Mouse (Mus musculus) mature B cell (primary cell): ENCODE data around the gene Unc93b1.

Experiments used
- in situ Hi-C: fragments of 300-500 bp; cut with MboI; formaldehyde crosslinking; loops from 2 replicates; pipeline ENCODE4 v1.14.3; 2019

The Unc93b1 gene

DNA sequence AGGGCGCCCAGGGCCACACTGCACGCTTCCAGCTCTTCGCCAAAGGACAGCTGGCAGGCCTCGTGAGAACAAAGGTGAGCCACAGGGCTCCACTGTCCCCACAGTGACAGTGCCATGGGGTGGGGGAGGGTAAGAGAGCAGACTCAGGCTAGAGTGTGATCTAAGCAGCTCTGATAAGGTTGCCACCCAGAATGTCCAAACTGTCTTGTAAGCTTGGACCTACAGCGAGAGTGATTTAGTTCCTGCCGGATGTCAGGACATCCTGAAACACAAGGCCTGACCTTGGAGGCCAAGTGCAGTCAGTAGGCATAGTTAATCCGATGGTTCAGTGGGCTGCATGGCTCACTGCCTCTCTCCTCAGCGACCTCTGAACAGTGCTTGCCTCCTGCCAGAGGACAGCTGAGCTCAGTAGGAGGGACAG is 50.3 kb downstream of the Unc93b1 start:
- in situ Hi-C loops = no loop called here

DNA sequence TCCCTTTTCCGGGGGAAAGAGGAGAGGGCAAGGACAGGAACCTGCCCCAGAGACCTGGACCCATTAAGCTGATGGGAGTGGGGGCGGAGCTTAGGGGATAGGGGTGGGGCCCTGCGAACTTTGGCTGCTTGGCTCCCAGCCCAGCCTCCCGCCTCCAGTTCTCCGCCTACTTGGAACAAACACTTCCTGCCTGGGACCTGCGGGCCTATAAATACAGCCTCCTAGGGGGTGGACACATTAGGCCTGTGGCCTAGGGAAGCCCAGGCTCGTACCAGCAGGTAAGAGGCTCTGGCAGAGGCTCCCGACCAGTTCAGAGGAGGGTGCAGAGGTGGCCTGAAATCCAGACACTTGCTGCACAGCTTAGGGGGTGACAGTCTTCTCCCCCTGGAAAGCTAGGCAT is 51.3 kb downstream of the Unc93b1 start, which contains the start of gene Acy3:
Acy3 (plus strand) TSS at position 237 of the 400 bp plus-strand sequence.
- in situ Hi-C loops = no loop called here

DNA sequence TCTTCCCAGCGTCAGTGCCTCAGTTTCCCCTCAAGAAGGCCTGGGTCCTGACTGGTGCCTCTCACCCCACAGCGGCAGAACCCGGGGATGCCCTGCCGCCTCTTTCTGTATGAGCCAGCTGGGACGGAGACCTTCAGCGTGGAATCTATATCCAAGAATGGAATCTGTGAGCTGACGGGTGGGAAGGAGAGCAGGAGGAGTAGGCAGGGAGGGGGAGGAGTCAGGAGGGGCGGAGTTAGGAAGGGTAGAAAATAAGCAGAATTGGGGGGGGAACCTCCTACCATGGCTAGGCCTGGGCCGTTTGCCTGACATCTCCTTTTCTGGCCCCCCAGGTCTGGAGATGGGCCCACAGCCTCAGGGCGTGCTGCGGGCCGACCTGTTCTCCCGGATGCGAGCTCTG is 53.1 kb downstream of the Unc93b1 start:
- in situ Hi-C loops = no loop called here

DNA sequence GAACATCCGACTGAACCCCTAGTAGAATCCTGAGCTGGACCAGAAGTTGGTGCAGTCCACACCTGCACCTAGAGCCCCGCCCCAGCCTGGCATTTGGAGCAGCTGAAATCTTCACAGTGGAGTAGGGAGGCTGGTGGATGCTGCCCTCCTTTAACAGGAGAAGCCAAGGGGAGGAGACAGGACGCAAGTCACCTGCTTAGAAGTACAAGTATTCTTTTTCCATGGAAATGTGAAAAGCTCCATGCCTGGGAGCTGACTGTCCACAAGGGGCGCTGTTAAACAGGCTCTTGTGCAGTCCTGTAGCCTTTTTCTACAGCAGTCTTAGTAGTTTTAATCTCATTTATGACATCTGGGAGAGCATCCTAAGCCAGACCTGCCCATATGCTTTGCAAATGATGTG is 53.8 kb downstream of the Unc93b1 start:
- in situ Hi-C loops = no loop called here

DNA sequence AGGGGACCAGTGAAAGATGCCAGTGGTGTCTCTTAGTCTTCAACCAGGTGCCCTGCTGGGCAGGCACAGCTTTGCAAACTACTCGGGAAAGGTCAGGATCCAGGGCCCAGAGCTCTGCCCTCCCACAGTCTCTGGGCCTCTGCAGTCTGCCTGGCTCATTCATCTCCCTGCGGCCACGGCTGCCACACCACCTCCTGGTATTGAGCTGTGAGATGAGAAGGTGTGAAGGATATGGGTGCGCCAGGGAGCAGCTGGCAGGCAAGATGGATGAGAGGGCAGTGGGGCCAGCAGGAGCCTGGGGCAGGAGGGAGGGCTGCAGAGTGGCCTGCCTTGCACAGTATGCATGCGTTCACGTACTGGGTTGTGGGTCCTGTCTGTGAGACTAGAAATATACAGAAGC is 55.8 kb downstream of the Unc93b1 start:
- in situ Hi-C loops = no loop called here

DNA sequence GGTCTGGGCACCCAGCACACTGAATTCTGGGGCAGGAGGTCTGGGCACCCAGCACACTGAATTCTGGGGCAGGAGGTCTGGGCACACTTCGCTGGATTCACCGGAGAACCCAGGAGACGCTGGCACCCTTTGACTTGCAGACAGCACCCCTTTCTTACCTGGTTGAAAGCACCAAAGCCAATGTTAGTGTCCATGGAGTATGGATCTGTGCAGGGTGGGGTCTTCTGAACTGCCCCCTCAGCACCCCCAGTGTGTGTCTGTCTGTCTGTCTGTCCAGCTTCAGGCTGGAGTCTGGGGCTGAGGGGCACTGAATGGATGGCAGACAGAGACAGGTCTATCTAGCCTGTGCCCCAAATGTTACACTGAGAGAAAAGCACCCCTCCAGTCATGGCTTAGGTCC is 56.6 kb downstream of the Unc93b1 start:
- in situ Hi-C loops = no loop called here

DNA sequence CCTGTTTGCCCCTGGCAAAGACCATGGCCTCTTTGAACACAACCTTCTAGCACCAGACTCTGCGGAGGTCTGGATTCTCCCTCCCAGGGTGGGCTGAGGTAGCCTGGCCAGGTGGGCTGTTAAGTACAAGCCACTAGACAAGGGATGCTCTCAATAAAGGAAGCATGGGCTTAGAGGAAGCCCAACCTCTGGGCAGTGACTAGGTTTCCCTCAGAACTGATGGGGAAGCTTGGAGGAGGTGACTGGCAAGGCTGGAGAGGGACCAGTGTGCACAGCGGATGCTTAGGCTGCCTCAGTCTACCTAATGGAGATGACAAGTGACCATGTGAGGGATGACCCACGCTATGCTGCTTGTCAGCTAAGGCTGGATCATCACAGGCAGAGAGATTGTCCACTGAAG is 57.0 kb downstream of the Unc93b1 start:
- in situ Hi-C loops = no loop called here

DNA sequence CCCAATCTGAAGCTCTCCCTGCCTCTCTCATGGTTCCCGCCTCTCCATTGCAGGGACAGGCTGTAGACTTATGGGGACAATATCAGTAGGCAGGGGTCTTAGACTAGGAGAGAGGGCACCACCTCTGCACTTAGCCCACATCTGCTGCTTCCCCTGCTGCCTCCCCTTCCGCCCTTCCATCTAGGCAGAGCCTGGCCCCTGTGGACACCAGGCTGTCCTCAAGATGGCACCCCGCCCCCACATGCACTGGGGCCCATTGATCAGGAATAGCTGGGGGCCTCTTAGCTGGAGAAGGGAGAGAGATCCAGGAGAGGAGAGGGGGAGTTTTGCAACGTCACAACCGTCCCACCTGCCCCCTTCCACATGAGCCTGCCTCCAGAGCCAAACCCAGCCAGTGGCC is 57.4 kb downstream of the Unc93b1 start, which contains the start of gene Tbx10:
Tbx10 (plus strand) TSS at position 337 of the 400 bp plus-strand sequence.
- in situ Hi-C loops = no loop called here

DNA sequence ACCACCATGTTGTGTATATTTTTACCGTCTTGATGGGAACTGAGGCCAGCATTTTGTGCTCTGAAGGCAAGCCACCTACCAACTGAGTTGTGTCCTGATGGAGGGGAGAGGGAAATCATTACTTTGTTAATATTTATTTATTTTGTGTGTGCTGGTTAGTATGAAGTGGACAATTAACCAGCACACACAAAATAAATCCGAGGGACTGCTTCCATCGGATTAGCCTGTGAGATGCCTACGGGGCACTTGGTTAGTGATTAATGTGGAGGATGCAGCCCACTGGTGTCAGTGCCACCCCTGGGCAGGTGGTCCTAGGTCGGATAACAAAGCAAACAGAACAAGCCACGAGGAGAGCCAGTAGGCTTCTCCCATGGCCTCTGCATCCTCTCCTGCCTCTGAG is 59.9 kb downstream of the Unc93b1 start:
- in situ Hi-C loops = no loop called here

DNA sequence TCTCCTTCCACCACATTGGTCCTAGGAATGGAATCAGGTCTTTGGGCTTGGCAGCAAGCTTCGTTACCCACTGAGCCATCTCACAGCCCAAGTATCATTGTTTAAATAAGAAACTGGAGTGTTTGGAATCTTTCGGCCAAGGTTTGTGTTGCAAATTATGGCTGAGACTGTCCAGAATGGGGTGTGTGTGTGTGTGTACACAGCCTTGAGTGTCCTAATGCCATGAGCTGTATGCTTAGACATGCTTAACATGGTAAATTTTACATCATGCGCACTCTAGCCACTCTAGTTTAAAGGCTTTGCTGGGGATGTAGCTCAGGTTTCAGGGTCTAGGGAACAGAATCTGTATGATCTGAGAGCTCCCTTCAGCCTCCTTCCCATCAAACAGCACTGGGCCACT is 60.5 kb downstream of the Unc93b1 start:
- in situ Hi-C loops = no loop called here

DNA sequence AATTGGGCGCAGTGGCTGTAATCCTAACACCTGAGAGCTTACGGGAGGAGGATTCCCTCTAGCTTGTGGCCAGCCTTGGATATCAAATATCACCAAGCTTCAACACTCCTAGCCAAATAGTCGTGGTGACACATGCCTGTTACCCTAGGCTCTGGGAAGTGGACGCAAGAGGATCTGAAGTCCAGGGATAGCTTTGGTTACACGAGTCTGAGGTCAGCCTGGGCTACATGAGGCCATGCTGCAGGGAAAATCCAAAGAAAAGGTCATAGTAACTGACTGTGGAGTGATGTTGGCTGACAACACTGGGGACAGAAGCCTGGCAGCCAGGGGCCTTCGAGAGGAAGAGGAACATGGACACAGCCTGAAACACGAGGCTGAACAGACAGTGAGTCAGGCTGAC is 61.1 kb downstream of the Unc93b1 start:
- in situ Hi-C loops = no loop called here

DNA sequence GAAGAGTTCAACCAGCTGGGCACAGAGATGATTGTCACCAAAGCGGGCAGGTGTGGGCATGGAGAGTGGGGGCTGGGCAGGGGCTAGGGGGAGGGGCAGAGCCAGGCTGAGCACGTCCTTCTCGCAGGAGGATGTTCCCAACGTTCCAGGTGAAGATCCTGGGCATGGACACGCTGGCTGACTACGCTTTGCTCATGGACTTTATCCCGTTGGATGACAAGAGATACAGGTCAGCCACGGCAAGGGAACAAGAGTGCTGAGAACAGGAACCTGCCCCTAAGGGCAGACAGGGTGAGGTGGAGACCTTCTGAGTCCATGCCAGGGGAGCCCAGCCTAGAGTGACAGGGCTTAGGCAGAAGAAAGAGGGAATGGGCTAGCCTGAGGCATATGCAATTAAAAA is 61.8 kb downstream of the Unc93b1 start:
- in situ Hi-C loops = no loop called here

DNA sequence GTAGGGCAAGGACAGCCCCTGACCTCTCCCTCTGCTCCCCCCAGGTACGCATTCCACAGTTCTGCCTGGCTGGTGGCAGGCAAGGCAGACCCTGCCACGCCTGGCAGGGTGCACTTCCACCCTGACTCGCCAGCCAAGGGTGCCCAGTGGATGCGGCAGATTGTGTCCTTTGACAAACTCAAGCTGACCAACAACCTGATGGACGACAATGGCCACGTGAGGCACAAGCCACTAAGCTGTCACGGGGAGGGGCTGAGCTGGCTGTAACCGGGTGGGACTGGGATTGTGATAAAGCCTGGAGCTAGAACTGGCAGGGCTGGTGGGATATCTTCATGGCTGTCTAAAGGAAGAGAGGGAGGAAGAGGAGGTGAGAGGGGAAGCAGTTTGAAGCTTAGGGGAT is 62.2 kb downstream of the Unc93b1 start:
- in situ Hi-C loops = no loop called here

DNA sequence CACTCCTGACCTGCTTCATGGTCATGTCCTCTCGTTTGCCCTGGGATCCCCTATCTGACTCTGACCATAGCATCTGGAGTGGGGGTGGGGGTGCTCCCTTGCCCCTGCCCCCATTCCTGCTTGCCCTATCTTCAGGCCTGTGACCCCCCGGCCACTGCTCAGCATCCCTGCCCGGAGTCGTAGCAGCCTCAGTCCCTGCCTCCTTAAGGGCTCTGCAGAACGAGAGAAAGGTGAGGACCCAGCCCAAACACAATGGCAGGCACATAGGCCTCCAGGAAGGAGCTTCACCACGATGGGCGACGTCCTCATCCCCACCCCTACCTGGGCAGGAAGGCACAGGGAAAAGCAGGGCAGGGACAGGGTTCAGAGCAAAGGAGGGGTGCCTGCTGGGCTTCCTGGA is 63.3 kb downstream of the Unc93b1 start:
- in situ Hi-C loops = no loop called here
